Mouse (Mus musculus) liver, postnatal 0 days (tissue): Measurements from ENCODE around the gene Pam. TPM values are rescaled to one million over a fixed set of nuclear protein-coding genes. Genes with fewer than 3 reads are reported as not detected.

Source experiments
- ATAC-seq: fragments of 200-750 bp; cut with Nextera tagmentation; 2 replicates; pipeline ENCODE4 v1.8.0; 2017; ENCODE audit warnings: mild to moderate bottlenecking, moderate library complexity
- DNase-seq: peaks from one replicate; pipeline ENCODE4 v3.0.0-alpha.2; 2016
- H3K27ac ChIP-seq: fragments of 300-500 bp; sonication (generic); 2 replicates; pipeline ENCODE4 v1.5.1; 2014; ENCODE audit warnings: antibody characterized with exemption, moderate library complexity, mild to moderate bottlenecking, low read depth
- H3K27me3 ChIP-seq: fragments of 300-500 bp; sonication (generic); 2 replicates; pipeline ENCODE4 v1.6.1; 2014; ENCODE audit warnings: low read length, control low read depth, mixed read lengths; ENCODE audit not compliant: insufficient read depth
- H3K36me3 ChIP-seq: fragments of 300-500 bp; sonication (generic); replicated peaks from 2 replicates; pipeline ENCODE4 v1.6.1; 2014; ENCODE audit warnings: mild to moderate bottlenecking, control low read depth, low read length, moderate library complexity, mixed read lengths; ENCODE audit not compliant: insufficient read depth
- H3K4me1 ChIP-seq: fragments of 300-500 bp; sonication (generic); 2 replicates; pipeline ENCODE4 v1.6.1; 2014; ENCODE audit warnings: antibody characterized with exemption, mild to moderate bottlenecking, control low read depth; ENCODE audit not compliant: insufficient read depth
- H3K4me2 ChIP-seq: fragments of 300-500 bp; sonication (generic); 2 replicates; pipeline ENCODE4 v1.6.1; 2014; ENCODE audit warnings: low read depth, mild to moderate bottlenecking, low read length, moderate library complexity, mixed read lengths
- H3K4me3 ChIP-seq: fragments of 300-500 bp; sonication (generic); 2 replicates; pipeline ENCODE4 v1.5.1; 2014; ENCODE audit warnings: low read depth, low read length
- H3K9ac ChIP-seq: fragments of 300-500 bp; sonication (generic); replicated peaks from 2 replicates; pipeline ENCODE4 v1.6.1; 2014; ENCODE audit warnings: mild to moderate bottlenecking, moderate library complexity
- H3K9me3 ChIP-seq: fragments of 300-500 bp; sonication (generic); 2 replicates; pipeline ENCODE4 v1.6.1; 2016; ENCODE audit warnings: mild to moderate bottlenecking, control low read depth, low read length, mixed read lengths
- CTCF ChIP-seq: sonication (generic); IDR thresholded peaks from 2 replicates; pipeline ENCODE4 v1.5.1; 2016; ENCODE audit warnings: antibody characterized with exemption, low read depth
- EP300 ChIP-seq: IDR thresholded peaks from 2 replicates; pipeline ENCODE4 v1.6.1; 2016; ENCODE audit warnings: antibody characterized with exemption, low read depth, mild to moderate bottlenecking
- WGBS: fragments of 180-500 bp; shearing (Covaris S2); extraction: QIAGEN DNeasy Blood & Tissue Kit; methylation state at CpG from one replicate; pipeline ENCODE4 v1.1.7; 2014; ENCODE audit not compliant: insufficient replicate concordance; 5-methylcytosine and 5-hydroxymethylcytosine counted together
- polyA plus RNA-seq: library from polyadenylated mRNA; unstranded; fragments of >200 nt; fragmentation: Nextera tagmentation; extraction: Ambion mirVana; gene quantifications from 2 replicates; pipeline ENCODE4 v1.2.1, GENCODE M21; 2015

The Pam gene
- polyA plus RNA-seq, 1 experiment from 2014 or later = 21.8 TPM

GRCm38 (mm10) chr1:97827566-97827965, 267.9 kb downstream of the Pam start:
- no peaks in the 10 kb centered on the region for H3K9me3 ChIP-seq
- 63% methylated on average over 2 of the region's 2 CpGs for WGBS
- TF ChIP-seq CTCF = no peak
- no peak for TF ChIP-seq EP300
- no peaks in the 10 kb centered on the region for H3K4me1 ChIP-seq
- no peak overlapping the region for H3K4me2 ChIP-seq
- H3K4me3 ChIP-seq = no peak overlapping the region
- DNase-seq = no peak
- ATAC-seq = no peak
- H3K9ac ChIP-seq = no peak overlapping the region
- no peak overlapping the region for H3K27ac ChIP-seq
- H3K36me3 ChIP-seq = no peaks in the 10 kb centered on the region
- H3K27me3 ChIP-seq = no peaks in the 10 kb centered on the region

- DNase-seq (no peak), ATAC-seq (no peak)
- Histone ChIP-seq H3K27ac (no peak overlapping the region), H3K9ac (no peak overlapping the region), H3K4me1 (no peaks in the 10 kb centered on the region), H3K4me2 (no peak overlapping the region), H3K27me3 (no peaks in the 10 kb centered on the region), H3K4me3 (no peak overlapping the region), H3K36me3 (no peaks in the 10 kb centered on the region), H3K9me3 (no peaks in the 10 kb centered on the region)
- 90% methylated on average over 7 of the region's 7 CpGs for WGBS
- TF ChIP-seq EP300 = no peak
- TF ChIP-seq CTCF = no peak
Observed at GRCm38 (mm10) chr1:97822904-97823303, 272.5 kb downstream of the Pam start.

GRCm38 (mm10) chr1:97822203-97822602, 273.2 kb downstream of the Pam start:
- Histone ChIP-seq H3K27me3 (no peaks in the 10 kb centered on the region), H3K36me3 (no peaks in the 10 kb centered on the region), H3K4me1 (no peaks in the 10 kb centered on the region), H3K27ac (no peak overlapping the region), H3K4me3 (no peak overlapping the region), H3K9me3 (no peaks in the 10 kb centered on the region), H3K4me2 (no peak overlapping the region), H3K9ac (no peak overlapping the region)
- TF ChIP-seq EP300 (no peak), CTCF (no peak)
- DNase-seq = no peak
- 69% methylated on average over 5 of the region's 5 CpGs for WGBS
- ATAC-seq = no peak

GRCm38 (mm10) chr1:97821282-97821681, 274.2 kb downstream of the Pam start:
- no peak for DNase-seq
- Histone ChIP-seq H3K9ac (no peak overlapping the region), H3K36me3 (no peaks in the 10 kb centered on the region), H3K9me3 (no peaks in the 10 kb centered on the region), H3K27me3 (no peaks in the 10 kb centered on the region), H3K4me1 (no peaks in the 10 kb centered on the region), H3K27ac (no peak overlapping the region), H3K4me3 (no peak overlapping the region), H3K4me2 (peak overlapping the region; percentile 19; the same call in 1 of the 2 replicates)
- no peak for ATAC-seq
- WGBS = 76% methylated on average over 3 of the region's 3 CpGs
- TF ChIP-seq EP300 (no peak), CTCF (no peak)

- H3K27ac ChIP-seq = no peak overlapping the region
- no peaks in the 10 kb centered on the region for H3K27me3 ChIP-seq
- H3K36me3 ChIP-seq = no peaks in the 10 kb centered on the region
- no peak overlapping the region for H3K4me3 ChIP-seq
- TF ChIP-seq CTCF (peak; percentile 52), EP300 (no peak)
- no peaks in the 10 kb centered on the region for H3K9me3 ChIP-seq
- no peak overlapping the region for H3K9ac ChIP-seq
- no peak for ATAC-seq
- no peaks in the 10 kb centered on the region for H3K4me1 ChIP-seq
- no peak overlapping the region for H3K4me2 ChIP-seq
- no peak for DNase-seq
- WGBS = 31% methylated on average over 2 of the region's 2 CpGs
Observed at GRCm38 (mm10) chr1:97809255-97809912, 286.1 kb downstream of the Pam start.

- Histone ChIP-seq H3K4me3 (no peak overlapping the region), H3K27ac (no peak overlapping the region), H3K27me3 (no peaks in the 10 kb centered on the region), H3K9ac (no peak overlapping the region), H3K36me3 (no peaks in the 10 kb centered on the region), H3K9me3 (no peaks in the 10 kb centered on the region), H3K4me2 (no peak overlapping the region), H3K4me1 (no peaks in the 10 kb centered on the region)
- ATAC-seq = no peak
- DNase-seq = no peak
- no peak for TF ChIP-seq CTCF
- TF ChIP-seq EP300 = no peak
Observed at GRCm38 (mm10) chr1:97804520-97804919, 290.9 kb downstream of the Pam start.
